ENCODE assay signal across 10 mouse cellular contexts in genomic region chr4:62517046-62517445, GRCm38 (mm10). TPM values are rescaled to one million over a fixed set of nuclear protein-coding genes. Genes with fewer than 3 reads are reported as not detected.
A peak's percentile ranks its signal among the peaks of the same experiment; 100 is the strongest.
DNase-seq lines count a peak whose midpoint lies in the region; ATAC-seq and TF ChIP-seq lines count a peak whose summit lies in the region.
"Had no signal": no experiment of that assay in that cellular context is flagged by ENCODE, and none has a peak within 500 bp of the region (broad histone marks: within the 10 kb centered on the region; RNA-seq: fewer than 3 reads in every experiment).

No protein-coding gene starts in this region.

- H3K36me3 ChIP-seq in heart, embryonic 14.5 days (ENCODE audit: control insufficient read depth, insufficient read depth, low read length): peaks cover 25% of the 10 kb centered on the region
- peaks cover 22% of the 10 kb centered on the region for H3K36me3 ChIP-seq in intestine, postnatal 0 days (ENCODE audit: control insufficient read depth, insufficient read depth)

- no peak overlapping the region; the same call in 1 of the 2 replicates for H3K4me2 ChIP-seq in heart, embryonic 14.5 days (ENCODE audit: low read length)
- peak overlapping the region; percentile 89 for H3K4me2 ChIP-seq in intestine, postnatal 0 days (replicated peaks; ENCODE audit: low read depth)
- H3K4me2 ChIP-seq: midbrain, embryonic 12.5 days had no signal

- peak overlapping the region; percentile 30; the same call in 1 of the 2 replicates for H3K9ac ChIP-seq in heart, embryonic 14.5 days (ENCODE audit: low read length)
- H3K9ac ChIP-seq in intestine, postnatal 0 days (ENCODE audit: low read depth, low read length): no peak overlapping the region
- H3K9ac ChIP-seq: midbrain, embryonic 12.5 days had no signal

- H3K4me1 ChIP-seq in heart, embryonic 14.5 days (ENCODE audit: control insufficient read depth in 2 of 2, insufficient read depth in 2 of 2, low read length in 2 of 2): peaks cover 24 to 31% of the 10 kb centered on the region in 2 experiments
- peaks cover 2% of the 10 kb centered on the region for H3K4me1 ChIP-seq in bone marrow, adult 2 months (ENCODE audit: control insufficient read depth, insufficient read depth, low read length)
- H3K4me1 ChIP-seq in intestine, postnatal 0 days (replicated peaks; ENCODE audit: control insufficient read depth, insufficient read depth, low read length): peaks cover 11% of the 10 kb centered on the region

- no peaks in the 10 kb centered on the region for H3K9me3 ChIP-seq in heart, embryonic 14.5 days (ENCODE audit: control insufficient read depth, low read length)
- no peaks in the 10 kb centered on the region for H3K9me3 ChIP-seq in intestine, postnatal 0 days (ENCODE audit: control insufficient read depth)
- H3K9me3 ChIP-seq: midbrain, embryonic 12.5 days had no signal

- no peaks in the 10 kb centered on the region for H3K27me3 ChIP-seq in heart, embryonic 14.5 days (ENCODE audit: control insufficient read depth, insufficient read depth, low read length)
- H3K27me3 ChIP-seq in intestine, postnatal 0 days (replicated peaks; ENCODE audit: control insufficient read depth, insufficient read depth, low read length): no peaks in the 10 kb centered on the region
- H3K27me3 ChIP-seq: midbrain, embryonic 12.5 days had no signal

- no peak overlapping the region for H3K4me3 ChIP-seq in heart, embryonic 14.5 days (ENCODE audit: control insufficient read depth in 1 of 2, insufficient read depth in 1 of 2, low read depth in 1 of 2, low read length in 2 of 2)
- peak overlapping the region; percentile 18 for H3K4me3 ChIP-seq in bone marrow, adult 2 months (replicated peaks; ENCODE audit: control insufficient read depth, low read depth, low read length)
- H3K4me3 ChIP-seq in intestine, postnatal 0 days (ENCODE audit: low read depth, low read length): no peak overlapping the region
- H3K4me3 ChIP-seq: midbrain, embryonic 12.5 days had no signal

- WGBS in heart, embryonic 14.5 days: 87% methylated on average over 8 of the region's 8 CpGs
- whole genome bisulfite sequencing in bone marrow, adult 2 months: 31% methylated on average over 8 of the region's 8 CpGs
- 45% methylated on average over 8 of the region's 8 CpGs for WGBS in intestine, postnatal 0 days

- ATAC-seq in heart, embryonic 14.5 days (ENCODE audit: insufficient number of reproducible peaks, insufficient read depth, low FRiP score, low read depth): no peak
- peak; percentile 25 for ATAC-seq in intestine, postnatal 0 days

- intact Hi-C loops in heart, postnatal 25 days (cut with DNase I): loop anchor here (5.0 to 10.0 kb wide), 3 partner anchors 90 to 312 kb away; partner anchors contain the start of genes Cdc26 and Prpf4
- intact Hi-C loops in left cerebral cortex, postnatal 4 days (cut with DNase I): no loop called here
- intact Hi-C loops in left cerebral cortex, postnatal 36 days (cut with DNase I): loop anchor here (5.0 kb wide), 1 partner anchor 60 kb away; no protein-coding TSS in a partner anchor

- TF ChIP-seq POLR2A in bone marrow, adult 2 months (IDR thresholded peaks at IDR 0.05; ENCODE audit: borderline replicate concordance, control insufficient read depth, low read depth, low read length): no peak

- DNase-seq in heart, postnatal 25 days (ENCODE audit: low spot score): no peak
- peak; percentile 26 for DNase-seq in lung, postnatal 14 days
- DNase-seq in left cerebral cortex, postnatal 4 days: no peak
- DNase-seq in thymus, postnatal 4 days: no peak
- no peak for DNase-seq in left cerebral cortex, postnatal 36 days (ENCODE audit: low spot score in 2 of 2)
- DNase-seq: kidney, postnatal 10 days had no signal

- TF ChIP-seq CTCF in bone marrow, adult 2 months (IDR thresholded peaks at IDR 0.05; ENCODE audit: control insufficient read depth, insufficient read depth, low read length): no peak
- TF ChIP-seq CTCF in intestine, postnatal 0 days (IDR thresholded peaks at IDR 0.05; ENCODE audit: low read depth): no peak

- H3K27ac ChIP-seq in heart, embryonic 14.5 days (replicated peaks in 1 of 2; ENCODE audit: control insufficient read depth in 1 of 2, insufficient read depth in 1 of 2, low read depth in 2 of 2, low read length in 2 of 2): peak overlapping the region; percentile 15 to 53; a peak in 2 of 4 replicates
- peak overlapping the region; percentile 78 for H3K27ac ChIP-seq in bone marrow, adult 2 months (ENCODE audit: control insufficient read depth, insufficient read depth, low read depth, low read length, poor library complexity)
- H3K27ac ChIP-seq in intestine, postnatal 0 days (ENCODE audit: low read depth, low read length): peak overlapping the region; percentile 82
- H3K27ac ChIP-seq: midbrain, embryonic 12.5 days had no signal

RNA-seq across cellular contexts. Expression of gene Alad, which starts 2.7 kb away (rescaled TPM):
- 67.2 and 69.3 TPM in 2 replicates for polyA plus RNA-seq in heart, embryonic 14.5 days (2014; fragmentation: Nextera tagmentation; extraction: Ambion mirVana)
- total RNA-seq in heart, postnatal 25 days (2021): 10 to 100 TPM; 60.2 to 63.3 TPM
- 321 and 356 TPM in 2 replicates for polyA plus RNA-seq in bone marrow, adult 2 months (2011; ENCODE audit: insufficient read depth, insufficient read length, low replicate concordance, missing spikeins)
- polyA plus RNA-seq in intestine, postnatal 0 days (2015; fragmentation: Nextera tagmentation; extraction: Ambion mirVana): 156 and 168 TPM in 2 replicates
- 10 to 100 TPM; 35.3 to 36.8 TPM for total RNA-seq in left cerebral cortex, postnatal 4 days (2021)
- 10 to 100 TPM; 28.0 to 28.4 TPM for total RNA-seq in left cerebral cortex, postnatal 36 days (2021)

RNA-seq across cellular contexts. Expression of gene Pole3, which starts 7.8 kb away (rescaled TPM):
- polyA plus RNA-seq in heart, embryonic 14.5 days (2014; fragmentation: Nextera tagmentation; extraction: Ambion mirVana): 47.3 and 50.7 TPM in 2 replicates
- 10 to 100 TPM; 17.3 to 18.4 TPM for total RNA-seq in heart, postnatal 25 days (2021)
- polyA plus RNA-seq in bone marrow, adult 2 months (2011; ENCODE audit: insufficient read depth, insufficient read length, low replicate concordance, missing spikeins): 56.5 and 57.6 TPM in 2 replicates
- polyA plus RNA-seq in intestine, postnatal 0 days (2015; fragmentation: Nextera tagmentation; extraction: Ambion mirVana): 38.0 TPM in 2 replicates
- total RNA-seq in left cerebral cortex, postnatal 4 days (2021): 10 to 100 TPM; 32.4 to 36.6 TPM
- 10 to 100 TPM; 22.5 to 23.1 TPM for total RNA-seq in left cerebral cortex, postnatal 36 days (2021)

RNA-seq across cellular contexts. Expression of gene 4933430I17Rik, which starts 8.1 kb away (rescaled TPM):
- 0.11 and 0.41 TPM in 2 replicates for polyA plus RNA-seq in heart, embryonic 14.5 days (2014; fragmentation: Nextera tagmentation; extraction: Ambion mirVana)
- total RNA-seq in heart, postnatal 25 days (2021): under 1 TPM; 0.18 to 0.22 TPM
- polyA plus RNA-seq in bone marrow, adult 2 months (2011; ENCODE audit: insufficient read depth, insufficient read length, low replicate concordance, missing spikeins): not detected in 2 replicates
- 0.27 TPM in 1 of 2 replicates, not detected in the other for polyA plus RNA-seq in intestine, postnatal 0 days (2015; fragmentation: Nextera tagmentation; extraction: Ambion mirVana)
- total RNA-seq in left cerebral cortex, postnatal 4 days (2021): under 1 TPM; 0.44 to 0.90 TPM
- total RNA-seq in left cerebral cortex, postnatal 36 days (2021): under 1 TPM; 0.29 to 0.47 TPM

RNA-seq across cellular contexts. Expression of gene Hdhd3, which starts 13.8 kb away (rescaled TPM):
- 7.5 and 11.4 TPM in 2 replicates for polyA plus RNA-seq in heart, embryonic 14.5 days (2014; fragmentation: Nextera tagmentation; extraction: Ambion mirVana)
- total RNA-seq in heart, postnatal 25 days (2021): 1 to 10 TPM; 6.0 to 6.5 TPM
- polyA plus RNA-seq in bone marrow, adult 2 months (2011; ENCODE audit: insufficient read depth, insufficient read length, low replicate concordance, missing spikeins): not detected in 2 replicates
- polyA plus RNA-seq in intestine, postnatal 0 days (2015; fragmentation: Nextera tagmentation; extraction: Ambion mirVana): 125 and 145 TPM in 2 replicates
- 1 to 10 TPM; 5.7 to 6.6 TPM for total RNA-seq in left cerebral cortex, postnatal 4 days (2021)
- total RNA-seq in left cerebral cortex, postnatal 36 days (2021): 10 to 100 TPM in 1 of 2 experiments, 1 to 10 TPM in 1; 9.8 to 10.4 TPM

RNA-seq across cellular contexts. Expression of gene Bspry, which starts 37.2 kb away (rescaled TPM):
- polyA plus RNA-seq in heart, embryonic 14.5 days (2014; fragmentation: Nextera tagmentation; extraction: Ambion mirVana): 0.27 and 0.36 TPM in 2 replicates
- total RNA-seq in heart, postnatal 25 days (2021): not detected
- 1.4 TPM in 1 of 2 replicates, not detected in the other for polyA plus RNA-seq in bone marrow, adult 2 months (2011; ENCODE audit: insufficient read depth, insufficient read length, low replicate concordance, missing spikeins)
- polyA plus RNA-seq in intestine, postnatal 0 days (2015; fragmentation: Nextera tagmentation; extraction: Ambion mirVana): 14.7 and 20.5 TPM in 2 replicates
- total RNA-seq in left cerebral cortex, postnatal 4 days (2021): under 1 TPM; 0.36 TPM
- total RNA-seq in left cerebral cortex, postnatal 36 days (2021): under 1 TPM; 0.27 to 0.54 TPM
